ENCODE assay signal across 33 mouse cellular contexts in the genomic region with DNA sequence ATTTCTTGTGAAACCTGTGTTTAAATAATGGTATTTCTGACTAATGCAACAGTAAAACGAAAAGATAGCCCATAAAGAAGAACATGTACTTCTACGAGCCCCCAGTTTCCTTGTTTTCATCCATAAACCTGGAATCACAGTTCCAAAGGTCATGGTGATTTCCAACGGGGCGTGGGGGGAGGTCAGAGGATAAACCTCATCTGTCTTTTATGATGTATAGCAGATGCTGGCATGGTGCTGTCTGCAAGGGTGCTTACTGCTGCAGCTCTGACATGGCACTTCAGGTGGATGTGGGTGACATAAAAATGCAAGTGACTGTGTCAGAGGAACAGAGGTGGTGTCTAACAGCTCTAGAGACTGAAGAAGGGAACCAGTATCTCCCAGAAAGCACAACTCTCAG.
"Had no signal": no experiment of that assay in that cellular context is flagged by ENCODE, and none has a peak within 500 bp of the region (broad histone marks: within the 10 kb centered on the region; RNA-seq: fewer than 3 reads in every experiment).

No protein-coding gene starts in this region.

- H3K9ac ChIP-seq: heart, embryonic 12.5 days; heart, embryonic 13.5 days; heart, embryonic 15.5 days; hindbrain, embryonic 12.5 days; hindbrain, embryonic 13.5 days; hindbrain, embryonic 14.5 days; hindbrain, embryonic 15.5 days; kidney, embryonic 15.5 days had no signal

- H3K4me2 ChIP-seq: heart, embryonic 11.5 days; heart, embryonic 12.5 days; heart, embryonic 13.5 days; heart, embryonic 15.5 days; hindbrain, embryonic 12.5 days; hindbrain, embryonic 13.5 days; hindbrain, embryonic 14.5 days; hindbrain, embryonic 15.5 days; kidney, embryonic 15.5 days had no signal

- DNase-seq: heart, adult 2 months; heart, postnatal 10 days; heart, postnatal 14 days; heart, postnatal 36 days; heart, postnatal 4 days; kidney, adult 11 months; kidney, adult 18-20 months; kidney, adult 2 months; kidney, adult 8-10 months; kidney, adult 9 months; kidney, postnatal 10 days; kidney, postnatal 14 days; kidney, postnatal 25 days; kidney, postnatal 36 days; kidney, postnatal 4 days; layer of hippocampus, adult 9-11 months; layer of hippocampus, postnatal 36 days had no signal

- H3K9me3 ChIP-seq: heart, embryonic 10.5 days; heart, embryonic 12.5 days; heart, embryonic 13.5 days; heart, embryonic 15.5 days; hindbrain, embryonic 10.5 days; hindbrain, embryonic 12.5 days; hindbrain, embryonic 13.5 days; hindbrain, embryonic 15.5 days; kidney, embryonic 15.5 days had no signal

- H3K27me3 ChIP-seq: heart, embryonic 12.5 days; heart, embryonic 15.5 days; hindbrain, embryonic 12.5 days; hindbrain, embryonic 13.5 days; hindbrain, embryonic 15.5 days; kidney, embryonic 15.5 days had no signal

- H3K4me1 ChIP-seq: heart, embryonic 10.5 days; heart, embryonic 15.5 days; hindbrain, embryonic 10.5 days; hindbrain, embryonic 12.5 days; hindbrain, embryonic 13.5 days; hindbrain, embryonic 15.5 days; kidney, embryonic 15.5 days had no signal

- ATAC-seq: hindbrain, embryonic 16.5 days; inflammation-experienced regulatory T-cells, adult 6 months had no signal

- H3K36me3 ChIP-seq: heart, embryonic 10.5 days; heart, embryonic 12.5 days; heart, embryonic 13.5 days; heart, embryonic 15.5 days; hindbrain, embryonic 10.5 days; hindbrain, embryonic 12.5 days; hindbrain, embryonic 13.5 days; hindbrain, embryonic 15.5 days; kidney, embryonic 15.5 days had no signal

- H3K4me3 ChIP-seq: heart, adult 2 months; heart, embryonic 10.5 days; heart, embryonic 12.5 days; heart, embryonic 13.5 days; heart, embryonic 15.5 days; hindbrain, embryonic 10.5 days; hindbrain, embryonic 12.5 days; hindbrain, embryonic 13.5 days; hindbrain, embryonic 15.5 days; kidney, embryonic 15.5 days; layer of hippocampus, adult 2 months; left cerebral cortex, adult 2 months had no signal

- H3K27ac ChIP-seq: heart, adult 2 months; heart, embryonic 10.5 days; heart, embryonic 13.5 days; heart, embryonic 15.5 days; hindbrain, embryonic 10.5 days; hindbrain, embryonic 12.5 days; hindbrain, embryonic 13.5 days; hindbrain, embryonic 14.5 days; hindbrain, embryonic 15.5 days; kidney, embryonic 15.5 days; kidney, postnatal 0 days; layer of hippocampus, adult 2 months; left cerebral cortex, adult 2 months had no signal
